In genomic region chr11:76178726-76179494, GRCm38 (mm10) we compare ENCODE assay signal across 8 mouse cellular contexts. TPM values are rescaled to one million over a fixed set of nuclear protein-coding genes. Genes with fewer than 3 reads are reported as not detected.
DNase-seq lines count a peak whose midpoint lies in the region; ATAC-seq and TF ChIP-seq lines count a peak whose summit lies in the region.

No protein-coding gene starts in this region.

- H3K27me3 ChIP-seq in ES-Bruce4 (ENCODE audit: control insufficient read depth, insufficient read depth, low read length, poor library complexity, severe bottlenecking) = no peaks in the 10 kb centered on the region
- H3K27me3 ChIP-seq in embryonic facial prominence, embryonic 14.5 days (replicated peaks; ENCODE audit: control insufficient read depth, insufficient read depth, low read length) = no peaks in the 10 kb centered on the region
- no peaks in the 10 kb centered on the region for H3K27me3 ChIP-seq in hindbrain, embryonic 10.5 days (ENCODE audit: insufficient read depth, poor library complexity, severe bottlenecking)

- H3K36me3 ChIP-seq in ES-Bruce4 (ENCODE audit: control insufficient read depth, insufficient read depth, low read length, poor library complexity, severe bottlenecking) = no peaks in the 10 kb centered on the region
- 0 out of 2 replicates have a peak, but pooled peaks cover 12% of the 10 kb centered on the region for H3K36me3 ChIP-seq in embryonic facial prominence, embryonic 14.5 days (ENCODE audit: control insufficient read depth, insufficient read depth, low read length)
- peaks cover 8% of the 10 kb centered on the region; the same call in 1 of the 2 replicates for H3K36me3 ChIP-seq in hindbrain, embryonic 10.5 days

- TF ChIP-seq CTCF in ES-Bruce4 (IDR thresholded peaks at IDR 0.05; ENCODE audit: low read depth, low read length) = no peak

- H3K27ac ChIP-seq in ES-Bruce4 (ENCODE audit: insufficient read depth, low read length) = no peak overlapping the region
- peak overlapping the region; percentile 33; the same call in 1 of the 2 replicates for H3K27ac ChIP-seq in embryonic facial prominence, embryonic 14.5 days (replicated peaks; ENCODE audit: low read depth, low read length)
- H3K27ac ChIP-seq in hindbrain, embryonic 10.5 days = peak overlapping the region; percentile 83

- WGBS in embryonic facial prominence, embryonic 14.5 days = 1% methylated on average over 28 of the region's 28 CpGs
- 2% methylated on average over 28 of the region's 28 CpGs for WGBS in hindbrain, embryonic 10.5 days

- TF ChIP-seq POLR2A in ES-Bruce4 (IDR thresholded peaks at IDR 0.05; ENCODE audit: insufficient read depth, low read length) = no peak

- TF ChIP-seq EP300 in ES-Bruce4 (IDR thresholded peaks at IDR 0.05; ENCODE audit: insufficient read depth, low read depth, low read length) = no peak

- H3K4me1 ChIP-seq in ES-Bruce4 (ENCODE audit: control insufficient read depth, insufficient read depth, low read length) = no peaks in the 10 kb centered on the region
- peaks cover 10% of the 10 kb centered on the region for H3K4me1 ChIP-seq in embryonic facial prominence, embryonic 14.5 days (ENCODE audit: control insufficient read depth, insufficient read depth, low read length)
- peaks cover 17% of the 10 kb centered on the region for H3K4me1 ChIP-seq in hindbrain, embryonic 10.5 days (replicated peaks)

- H3K4me2 ChIP-seq in embryonic facial prominence, embryonic 14.5 days (ENCODE audit: low read depth, low read length) = peak overlapping the region; percentile 81

- no peaks in the 10 kb centered on the region for H3K9me3 ChIP-seq in ES-Bruce4 (replicated peaks; ENCODE audit: control insufficient read depth, insufficient read depth, low read length, poor library complexity, severe bottlenecking)
- H3K9me3 ChIP-seq in embryonic facial prominence, embryonic 14.5 days (ENCODE audit: control insufficient read depth, low read length) = no peaks in the 10 kb centered on the region
- H3K9me3 ChIP-seq in hindbrain, embryonic 10.5 days = no peaks in the 10 kb centered on the region

- DNase-seq in adrenal gland, postnatal 10 days = peak; percentile 54
- peak; percentile 64 for DNase-seq in embryonic facial prominence, embryonic 14.5 days (ENCODE audit: low spot score)
- peak; percentile 26 for DNase-seq in hindbrain, embryonic 10.5 days (ENCODE audit: low spot score)
- peak; percentile 40 to 61 for DNase-seq in layer of hippocampus, postnatal 14 days (ENCODE audit: low spot score in 2 of 2)
- DNase-seq in lung, postnatal 4 days = peak; percentile 47 to 57
- DNase-seq in right cerebral cortex, postnatal 14 days = peak; percentile 48
- no peak for DNase-seq in gastrocnemius, postnatal 25 days

- H3K4me3 ChIP-seq in ES-Bruce4 (ENCODE audit: low read depth, low read length) = peak overlapping the region; percentile 87
- H3K4me3 ChIP-seq in embryonic facial prominence, embryonic 14.5 days (ENCODE audit: low read depth, low read length) = peak overlapping the region; percentile 87
- H3K4me3 ChIP-seq in hindbrain, embryonic 10.5 days = peak overlapping the region; percentile 90

- H3K9ac ChIP-seq in ES-Bruce4 (ENCODE audit: low read depth, poor library complexity, severe bottlenecking) = peak overlapping the region; percentile 57
- peak overlapping the region; percentile 72 for H3K9ac ChIP-seq in embryonic facial prominence, embryonic 14.5 days (ENCODE audit: low read depth, low read length)

- ATAC-seq in embryonic facial prominence, embryonic 14.5 days (ENCODE audit: low read depth) = peak; percentile 82

RNA-seq across cellular contexts. Expression of gene Vps53, which starts 0.5 kb away (rescaled TPM):
- 24.3 and 26.2 TPM in 2 replicates for polyA plus RNA-seq in ES-Bruce4 (2011; ENCODE audit: insufficient read depth, insufficient read length, low read depth, missing spikeins)
- total RNA-seq in adrenal gland, postnatal 10 days (2021) = 10 to 100 TPM; 36.1 to 42.0 TPM
- 32.4 and 36.6 TPM in 2 replicates for polyA plus RNA-seq in embryonic facial prominence, embryonic 14.5 days (2014; fragmentation: Nextera tagmentation; extraction: Ambion mirVana)
- 37.9 and 48.3 TPM in 2 replicates for polyA plus RNA-seq in hindbrain, embryonic 10.5 days (2016; fragmentation: Nextera tagmentation; extraction: Ambion mirVana)
- 10 to 100 TPM; 79.6 to 84.0 TPM for total RNA-seq in layer of hippocampus, postnatal 14 days (2021)
- total RNA-seq in gastrocnemius, postnatal 25 days (2021) = 10 to 100 TPM; 19.9 to 22.6 TPM

RNA-seq across cellular contexts. Expression of gene Fam57a, which starts 0.6 kb away (rescaled TPM):
- polyA plus RNA-seq in ES-Bruce4 (2011; ENCODE audit: insufficient read depth, insufficient read length, low read depth, missing spikeins) = 7.3 and 9.0 TPM in 2 replicates
- 10 to 100 TPM in 1 of 2 experiments, 1 to 10 TPM in 1; 7.1 to 10.8 TPM for total RNA-seq in adrenal gland, postnatal 10 days (2021)
- polyA plus RNA-seq in embryonic facial prominence, embryonic 14.5 days (2014; fragmentation: Nextera tagmentation; extraction: Ambion mirVana) = 34.2 and 36.8 TPM in 2 replicates
- polyA plus RNA-seq in hindbrain, embryonic 10.5 days (2016; fragmentation: Nextera tagmentation; extraction: Ambion mirVana) = 32.6 and 33.6 TPM in 2 replicates
- total RNA-seq in layer of hippocampus, postnatal 14 days (2021) = 10 to 100 TPM; 18.6 to 21.4 TPM
- 1 to 10 TPM; 1.6 to 2.8 TPM for total RNA-seq in gastrocnemius, postnatal 25 days (2021)

RNA-seq across cellular contexts. Expression of gene Dbil5, which starts 38.5 kb away (rescaled TPM):
- polyA plus RNA-seq in ES-Bruce4 (2011; ENCODE audit: insufficient read depth, insufficient read length, low read depth, missing spikeins) = not detected in 2 replicates
- under 1 TPM in 1 of 2 experiments, not detected in 1; 0.66 TPM for total RNA-seq in adrenal gland, postnatal 10 days (2021)
- 0.79 and 0.96 TPM in 2 replicates for polyA plus RNA-seq in embryonic facial prominence, embryonic 14.5 days (2014; fragmentation: Nextera tagmentation; extraction: Ambion mirVana)
- 0.48 and 0.51 TPM in 2 replicates for polyA plus RNA-seq in hindbrain, embryonic 10.5 days (2016; fragmentation: Nextera tagmentation; extraction: Ambion mirVana)
- total RNA-seq in layer of hippocampus, postnatal 14 days (2021) = 1 to 10 TPM in 1 of 2 experiments, under 1 TPM in 1; 0.62 to 1.7 TPM
- total RNA-seq in gastrocnemius, postnatal 25 days (2021) = under 1 TPM in 1 of 2 experiments, not detected in 1; 0.51 TPM

RNA-seq across cellular contexts. Expression of gene Gemin4, which starts 38.6 kb away (rescaled TPM):
- 31.6 and 32.2 TPM in 2 replicates for polyA plus RNA-seq in ES-Bruce4 (2011; ENCODE audit: insufficient read depth, insufficient read length, low read depth, missing spikeins)
- total RNA-seq in adrenal gland, postnatal 10 days (2021) = 1 to 10 TPM in 1 of 2 experiments, not detected in 1; 4.6 TPM
- 22.3 and 30.4 TPM in 2 replicates for polyA plus RNA-seq in embryonic facial prominence, embryonic 14.5 days (2014; fragmentation: Nextera tagmentation; extraction: Ambion mirVana)
- polyA plus RNA-seq in hindbrain, embryonic 10.5 days (2016; fragmentation: Nextera tagmentation; extraction: Ambion mirVana) = 45.4 and 49.9 TPM in 2 replicates
- 1 to 10 TPM; 6.5 to 7.2 TPM for total RNA-seq in layer of hippocampus, postnatal 14 days (2021)
- total RNA-seq in gastrocnemius, postnatal 25 days (2021) = 1 to 10 TPM; 1.4 to 1.5 TPM
